Mouse (Mus musculus): ENCODE data around the gene Guca2a. TPM values are rescaled to one million over a fixed set of nuclear protein-coding genes. Genes with fewer than 3 reads are reported as not detected.

Guca2a gene
- polyA plus RNA-seq, 1 experiment from 2014 or later: not detected

DNA sequence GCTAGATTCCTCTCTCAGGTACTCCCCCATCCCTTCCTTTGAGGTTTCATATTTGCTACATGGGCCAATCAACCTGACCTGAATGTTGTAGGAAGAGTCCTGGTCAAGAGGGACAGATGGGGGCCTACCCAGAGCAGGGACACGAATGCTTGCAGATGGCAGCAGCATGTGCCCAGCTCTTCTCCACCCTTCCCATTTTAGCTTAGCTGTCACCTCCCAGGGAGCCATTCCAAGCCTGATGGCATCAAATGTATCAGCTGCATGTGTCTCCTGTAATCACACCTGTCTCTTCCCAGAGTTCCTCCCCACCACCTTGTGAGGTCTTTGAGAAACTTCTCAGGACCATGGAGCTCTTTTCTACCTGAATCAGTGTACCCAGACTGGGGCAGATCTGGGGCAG is 19.5 kb downstream of the Guca2a start:
- WGBS: 87% methylated on average over 1 of the region's 1 CpGs
- no peak overlapping the region for H3K4me2 ChIP-seq
- no peaks in the 10 kb centered on the region for H3K4me1 ChIP-seq
- no peaks in the 10 kb centered on the region for H3K36me3 ChIP-seq
- no peaks in the 10 kb centered on the region for H3K27me3 ChIP-seq (replicated peaks)
- H3K9me3 ChIP-seq (replicated peaks): no peaks in the 10 kb centered on the region; the same call in 1 of the 2 replicates
- no peak overlapping the region for H3K27ac ChIP-seq (replicated peaks)
- no peak overlapping the region for H3K4me3 ChIP-seq (replicated peaks)
- H3K9ac ChIP-seq (replicated peaks): no peak overlapping the region
- ATAC-seq (ENCODE audit: low FRiP score): no peak

DNA sequence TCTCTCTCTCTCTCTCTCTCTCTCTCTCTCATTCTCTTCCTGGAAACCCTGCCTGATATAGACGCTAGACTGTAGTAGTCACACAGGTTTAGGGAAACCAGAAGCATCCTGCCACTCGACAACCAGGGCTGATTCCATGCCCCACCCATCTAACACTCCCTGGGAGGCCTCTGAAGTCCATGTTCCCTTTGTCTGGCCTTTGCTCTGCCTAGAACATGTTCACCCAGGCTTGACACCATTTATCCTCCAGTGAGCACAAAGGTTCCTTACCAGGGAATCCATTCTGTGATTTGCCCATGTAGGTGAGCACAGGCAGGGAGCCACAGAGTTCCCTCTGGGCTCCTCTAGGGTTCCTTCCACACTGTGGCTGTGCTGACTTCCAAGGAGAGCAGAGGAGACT is 20.7 kb downstream of the Guca2a start:
- Histone ChIP-seq H3K9me3 (replicated peaks) (no peaks in the 10 kb centered on the region), H3K27me3 (replicated peaks) (no peaks in the 10 kb centered on the region), H3K4me3 (replicated peaks) (no peak overlapping the region), H3K36me3 (no peaks in the 10 kb centered on the region), H3K27ac (replicated peaks) (no peak overlapping the region), H3K4me1 (no peaks in the 10 kb centered on the region), H3K4me2 (no peak overlapping the region), H3K9ac (replicated peaks) (no peak overlapping the region)
- ATAC-seq (ENCODE audit: low FRiP score): no peak
- WGBS: 60% methylated on average over 1 of the region's 2 CpGs

GRCm38 (mm10) chr4:119658731-119659130 is 21.2 kb downstream of the Guca2a start, which contains the start of gene Guca2b:
Gene Guca2b, minus strand, starts transcription at chr4:119658954.
- no peak for ATAC-seq (ENCODE audit: low FRiP score)
- Histone ChIP-seq H3K9ac (replicated peaks) (no peak within 1 kb of the TSS), H3K27me3 (replicated peaks) (no peaks in the 10 kb centered on the region), H3K9me3 (replicated peaks) (no peaks in the 10 kb centered on the region), H3K4me2 (no peak within 1 kb of the TSS), H3K4me1 (no peaks in the 10 kb centered on the region), H3K27ac (replicated peaks) (no peak within 1 kb of the TSS), H3K36me3 (no peaks in the 10 kb centered on the region), H3K4me3 (replicated peaks) (no peak within 1 kb of the TSS)
- 86% methylated on average over 4 of the region's 4 CpGs for WGBS

DNA sequence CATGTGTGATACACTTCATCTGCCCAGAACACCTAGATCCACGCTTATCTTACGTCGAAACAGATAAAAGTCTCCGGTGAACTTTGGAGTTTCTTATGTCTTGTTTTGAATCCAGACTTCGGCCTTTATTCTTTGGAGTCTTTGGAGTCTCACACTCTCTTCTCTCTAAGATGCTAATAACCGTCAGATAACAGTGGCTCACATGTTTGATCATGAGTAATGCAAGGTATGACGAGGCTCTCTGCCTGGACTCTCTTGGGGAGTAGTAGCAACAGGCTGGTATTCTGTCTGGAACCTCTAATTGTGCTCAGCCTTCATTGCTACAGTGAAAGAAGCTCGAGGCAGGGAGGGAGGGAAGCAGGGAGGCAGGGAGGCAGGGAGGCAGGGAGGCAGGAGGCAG is 22.5 kb downstream of the Guca2a start:
- H3K27me3 ChIP-seq (replicated peaks): no peaks in the 10 kb centered on the region
- no peak for ATAC-seq (ENCODE audit: low FRiP score)
- no peaks in the 10 kb centered on the region for H3K4me1 ChIP-seq
- no peak overlapping the region for H3K9ac ChIP-seq (replicated peaks)
- H3K27ac ChIP-seq (replicated peaks): no peak overlapping the region
- 84% methylated on average over 8 of the region's 8 CpGs for WGBS
- H3K4me3 ChIP-seq (replicated peaks): no peak overlapping the region
- no peaks in the 10 kb centered on the region for H3K36me3 ChIP-seq
- H3K9me3 ChIP-seq (replicated peaks): no peaks in the 10 kb centered on the region
- no peak overlapping the region for H3K4me2 ChIP-seq

DNA sequence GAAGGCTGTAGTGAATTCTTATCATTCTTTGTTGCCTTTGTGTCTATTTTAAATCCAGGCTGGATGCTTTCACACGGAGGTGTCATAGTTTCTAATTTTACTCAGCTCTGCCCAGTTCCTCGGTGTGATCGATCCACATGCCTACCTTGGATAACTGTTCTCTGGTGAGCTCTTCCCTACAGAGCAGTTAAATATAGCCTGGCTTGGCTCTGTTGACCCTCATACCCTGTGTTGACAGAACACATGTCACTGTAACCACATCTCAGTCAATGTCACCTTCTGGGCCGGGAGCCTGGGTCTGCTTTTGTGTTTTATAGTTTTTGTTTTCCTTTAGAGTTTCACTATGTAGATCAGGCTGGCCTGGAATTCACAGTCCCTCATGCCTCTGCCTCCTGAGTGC is 24.6 kb downstream of the Guca2a start:
- no peak overlapping the region for H3K27ac ChIP-seq (replicated peaks)
- no peaks in the 10 kb centered on the region for H3K27me3 ChIP-seq (replicated peaks)
- H3K4me1 ChIP-seq: 0 out of 2 replicates have a peak, but pooled peaks cover 4% of the 10 kb centered on the region
- no peak overlapping the region for H3K4me2 ChIP-seq
- H3K9ac ChIP-seq (replicated peaks): no peak overlapping the region
- H3K4me3 ChIP-seq (replicated peaks): no peak overlapping the region
- WGBS: 79% methylated on average over 4 of the region's 4 CpGs
- no peaks in the 10 kb centered on the region for H3K9me3 ChIP-seq (replicated peaks)
- H3K36me3 ChIP-seq: no peaks in the 10 kb centered on the region
- no peak for ATAC-seq (ENCODE audit: low FRiP score)

- 90% methylated on average over 7 of the region's 7 CpGs for WGBS
- no peak overlapping the region for H3K9ac ChIP-seq (replicated peaks)
- H3K4me1 ChIP-seq: 0 out of 2 replicates have a peak, but pooled peaks cover 4% of the 10 kb centered on the region
- no peaks in the 10 kb centered on the region for H3K27me3 ChIP-seq (replicated peaks)
- H3K4me2 ChIP-seq: no peak overlapping the region
- H3K27ac ChIP-seq (replicated peaks): no peak overlapping the region
- no peak for ATAC-seq (ENCODE audit: low FRiP score)
- no peak overlapping the region for H3K4me3 ChIP-seq (replicated peaks)
- no peaks in the 10 kb centered on the region for H3K9me3 ChIP-seq (replicated peaks)
- no peaks in the 10 kb centered on the region for H3K36me3 ChIP-seq
Observed at GRCm38 (mm10) chr4:119662976-119663375, 25.5 kb downstream of the Guca2a start.

DNA sequence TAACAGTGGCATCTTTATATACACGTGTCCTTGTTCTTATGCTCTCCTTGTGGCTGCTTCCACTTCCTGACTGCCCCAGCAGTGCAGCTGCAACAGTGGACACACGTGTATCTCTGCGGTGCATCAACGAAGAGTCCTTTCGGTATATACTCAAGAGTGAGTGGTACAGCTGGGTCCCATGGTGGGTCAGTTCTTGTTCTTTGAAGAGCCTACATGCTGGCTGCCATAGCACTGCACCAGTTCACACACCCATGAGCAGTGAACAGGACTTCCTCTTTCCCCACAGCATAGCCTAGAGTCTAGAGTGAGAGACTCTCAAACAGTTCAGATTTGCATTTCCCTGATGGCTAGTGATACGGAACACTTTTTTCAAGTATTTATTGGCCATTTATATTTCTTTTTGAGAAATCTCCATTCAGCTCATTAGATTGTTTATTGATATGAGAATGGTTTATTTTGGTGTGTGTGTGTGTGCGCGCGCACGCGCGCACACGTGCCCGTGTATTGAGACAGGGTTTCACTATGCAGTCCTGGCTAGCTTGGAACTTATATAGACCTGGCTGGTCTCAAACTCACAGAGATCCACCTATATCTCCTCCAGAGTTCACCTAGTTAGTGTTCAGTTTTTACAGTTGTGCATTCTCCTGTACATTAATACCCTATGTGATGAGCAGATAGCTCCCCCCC is 26.0 kb downstream of the Guca2a start:
- no peak for ATAC-seq (ENCODE audit: low FRiP score)

GRCm38 (mm10) chr4:119665166-119665565 is 27.7 kb downstream of the Guca2a start:
- ATAC-seq (ENCODE audit: low FRiP score): no peak
- WGBS: 87% methylated on average over 2 of the region's 2 CpGs
- no peak overlapping the region for H3K9ac ChIP-seq (replicated peaks)
- no peak overlapping the region for H3K27ac ChIP-seq (replicated peaks)
- H3K36me3 ChIP-seq: no peaks in the 10 kb centered on the region
- no peaks in the 10 kb centered on the region for H3K27me3 ChIP-seq (replicated peaks)
- H3K4me2 ChIP-seq: no peak overlapping the region
- H3K4me3 ChIP-seq (replicated peaks): no peak overlapping the region
- H3K9me3 ChIP-seq (replicated peaks): no peaks in the 10 kb centered on the region
- H3K4me1 ChIP-seq: peaks cover 13% of the 10 kb centered on the region

More for the DNA sequence above, 26.0 kb downstream of the Guca2a start:
- Histone ChIP-seq H3K4me3 (replicated peaks) (no peak overlapping the region), H3K36me3 (no peaks in the 10 kb centered on the region), H3K27ac (replicated peaks) (no peak overlapping the region), H3K4me1 (0 out of 2 replicates have a peak, but pooled peaks cover 4% of the 10 kb centered on the region), H3K4me2 (no peak overlapping the region), H3K9ac (replicated peaks) (no peak overlapping the region), H3K27me3 (replicated peaks) (no peaks in the 10 kb centered on the region), H3K9me3 (replicated peaks) (no peaks in the 10 kb centered on the region)
- 92% methylated on average over 14 of the region's 14 CpGs for WGBS

DNA sequence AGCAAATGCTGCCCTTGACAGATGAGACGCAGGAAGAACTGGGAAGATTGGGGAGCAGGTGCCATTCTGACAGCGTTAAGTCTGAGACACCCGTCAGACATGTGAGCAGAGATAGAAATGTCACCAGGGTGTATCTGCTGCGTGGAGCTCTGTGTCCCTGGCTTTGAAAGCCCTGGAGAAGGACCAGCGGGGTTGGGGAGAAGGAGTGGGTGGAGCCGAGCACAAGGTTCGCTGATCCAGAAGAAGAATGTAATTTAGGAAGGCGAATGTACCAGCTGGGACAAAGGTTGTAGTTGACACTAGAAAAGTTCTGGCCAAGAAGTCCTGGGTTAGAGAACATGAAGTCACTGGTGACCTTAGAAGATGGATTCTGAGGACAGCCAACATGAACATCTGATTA is 28.6 kb downstream of the Guca2a start:
- no peak overlapping the region for H3K4me3 ChIP-seq (replicated peaks)
- no peaks in the 10 kb centered on the region for H3K36me3 ChIP-seq
- H3K4me2 ChIP-seq: no peak overlapping the region
- ATAC-seq (ENCODE audit: low FRiP score): no peak
- peaks cover 22% of the 10 kb centered on the region for H3K4me1 ChIP-seq
- no peak overlapping the region for H3K27ac ChIP-seq (replicated peaks)
- H3K9ac ChIP-seq (replicated peaks): no peak overlapping the region
- no peaks in the 10 kb centered on the region for H3K27me3 ChIP-seq (replicated peaks)
- no peaks in the 10 kb centered on the region for H3K9me3 ChIP-seq (replicated peaks)
- 38% methylated on average over 8 of the region's 8 CpGs for WGBS

DNA sequence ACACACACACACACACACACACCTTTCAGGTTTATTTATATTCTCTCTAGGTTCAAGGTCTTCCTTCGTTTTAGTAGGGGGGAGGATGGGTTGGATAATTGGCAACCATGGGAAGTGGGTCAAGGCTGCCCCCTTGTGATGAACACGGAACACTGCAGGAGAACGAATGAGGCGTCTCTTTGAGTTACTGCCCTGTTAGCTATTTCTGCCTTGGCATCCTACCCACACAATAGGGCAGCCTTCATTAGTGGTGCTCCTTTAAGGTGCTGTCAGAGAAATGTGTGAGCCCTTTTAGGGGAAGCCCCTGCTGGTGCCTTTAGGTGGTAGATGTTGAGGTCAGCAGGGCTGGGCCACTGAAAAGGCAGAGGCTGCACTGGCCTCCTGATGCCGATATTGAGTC is 29.9 kb downstream of the Guca2a start:
- Histone ChIP-seq H3K27ac (replicated peaks) (no peak overlapping the region), H3K9me3 (replicated peaks) (no peaks in the 10 kb centered on the region), H3K4me2 (no peak overlapping the region), H3K4me1 (peaks cover 22% of the 10 kb centered on the region), H3K27me3 (replicated peaks) (no peaks in the 10 kb centered on the region), H3K36me3 (no peaks in the 10 kb centered on the region), H3K9ac (replicated peaks) (no peak overlapping the region), H3K4me3 (replicated peaks) (no peak overlapping the region)
- no peak for ATAC-seq (ENCODE audit: low FRiP score)
- 22% methylated on average over 5 of the region's 5 CpGs for WGBS

DNA sequence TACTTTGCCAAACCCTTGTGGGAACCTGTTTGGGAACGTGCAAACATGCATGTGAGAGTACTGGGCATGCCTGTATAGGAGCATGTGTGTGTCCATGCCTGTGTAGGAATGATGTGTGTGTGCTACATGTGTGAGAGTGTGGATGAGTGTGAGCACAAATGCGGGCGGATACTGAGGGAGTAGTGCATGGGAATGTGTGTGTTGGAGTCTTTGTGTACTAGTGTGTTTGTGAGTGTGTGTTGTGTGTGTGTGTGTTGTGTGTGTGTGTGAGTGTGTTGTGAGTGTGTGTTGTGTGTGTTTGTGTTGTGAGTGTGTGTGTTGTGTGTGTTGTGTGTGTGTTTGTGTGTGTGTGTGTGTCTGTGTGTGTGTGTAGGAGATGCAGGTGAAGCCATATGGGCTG is 30.7 kb downstream of the Guca2a start:
- Histone ChIP-seq H3K9me3 (replicated peaks) (no peaks in the 10 kb centered on the region), H3K9ac (replicated peaks) (no peak overlapping the region), H3K4me2 (no peak overlapping the region), H3K27me3 (replicated peaks) (no peaks in the 10 kb centered on the region), H3K4me3 (replicated peaks) (no peak overlapping the region), H3K27ac (replicated peaks) (no peak overlapping the region), H3K36me3 (no peaks in the 10 kb centered on the region), H3K4me1 (peaks cover 22% of the 10 kb centered on the region)
- no peak for ATAC-seq (ENCODE audit: low FRiP score)
- 93% methylated on average over 3 of the region's 3 CpGs for WGBS

DNA sequence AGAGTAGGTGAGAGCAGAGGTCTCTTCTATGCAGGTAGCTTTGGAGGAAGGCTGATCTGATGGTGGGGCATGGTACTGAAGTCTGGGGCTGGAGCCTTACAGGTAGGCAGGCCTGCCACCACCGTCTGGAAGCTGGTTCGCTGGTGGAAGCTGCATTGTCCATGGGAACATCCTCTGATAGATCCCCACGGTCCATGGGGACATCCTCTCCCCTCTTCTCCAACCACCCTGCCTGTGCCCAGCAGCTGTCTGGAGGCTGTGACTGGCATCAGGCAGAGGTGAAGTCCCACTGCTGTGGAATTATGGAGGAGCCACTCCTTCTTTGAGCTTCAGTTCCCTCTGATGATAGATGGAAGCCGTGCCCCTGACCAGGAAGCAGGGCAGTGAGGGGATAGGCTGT is 31.1 kb downstream of the Guca2a start:
- 79% methylated on average over 4 of the region's 4 CpGs for WGBS
- Histone ChIP-seq H3K4me3 (replicated peaks) (no peak overlapping the region), H3K9me3 (replicated peaks) (no peaks in the 10 kb centered on the region), H3K9ac (replicated peaks) (no peak overlapping the region), H3K4me1 (peaks cover 22% of the 10 kb centered on the region), H3K27me3 (replicated peaks) (no peaks in the 10 kb centered on the region), H3K4me2 (no peak overlapping the region), H3K27ac (replicated peaks) (no peak overlapping the region), H3K36me3 (no peaks in the 10 kb centered on the region)
- ATAC-seq (ENCODE audit: low FRiP score): no peak

Data from neural tube, embryonic 15.5 days (tissue).